ENCODE assay signal across 8 mouse cellular contexts in the genomic region with DNA sequence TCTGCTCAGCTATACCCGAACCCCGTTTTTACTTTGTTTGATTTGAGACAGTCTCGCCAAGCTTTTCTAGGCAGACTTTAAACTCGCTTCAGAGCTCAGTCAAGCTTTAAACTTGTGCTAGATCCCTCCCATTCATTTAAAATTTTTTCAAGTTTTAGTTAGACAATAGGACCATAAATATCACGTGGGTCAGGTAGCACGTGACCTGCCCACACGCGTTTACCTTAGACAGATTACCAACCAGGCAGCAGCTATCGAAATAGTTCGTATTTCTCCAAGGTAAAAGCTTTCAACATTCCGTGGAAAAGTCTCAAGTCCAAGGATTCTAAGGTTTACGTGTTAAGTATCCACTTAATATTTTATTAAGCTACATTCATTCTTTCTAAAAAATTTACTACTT. TPM values are rescaled to one million over a fixed set of nuclear protein-coding genes. Genes with fewer than 3 reads are reported as not detected.
DNase-seq lines count a peak whose midpoint lies in the region; ATAC-seq lines count a peak whose summit lies in the region.

No protein-coding gene starts in this region.

- no peaks in the 10 kb centered on the region for H3K4me1 ChIP-seq in stomach, embryonic 14.5 days (ENCODE audit: control insufficient read depth, insufficient read depth, low read length)

- H3K9ac ChIP-seq in stomach, embryonic 14.5 days (replicated peaks; ENCODE audit: low read depth, low read length): no peak overlapping the region

- 1% methylated on average over 12 of the region's 12 CpGs for WGBS in large intestine, adult 2 months
- 7% methylated on average over 12 of the region's 12 CpGs for WGBS in stomach, embryonic 14.5 days

- ATAC-seq in stomach, embryonic 14.5 days (ENCODE audit: insufficient number of reproducible peaks, insufficient read depth, low FRiP score, low read depth): peak; percentile 81

- intact Hi-C loops in heart, postnatal 14 days (cut with DNase I): no loop called here

- H3K9me3 ChIP-seq in stomach, embryonic 14.5 days (ENCODE audit: control insufficient read depth, low read depth, low read length): no peaks in the 10 kb centered on the region

- peak overlapping the region; percentile 16; the same call in 1 of the 2 replicates for H3K27ac ChIP-seq in stomach, embryonic 14.5 days (ENCODE audit: low read length)

- H3K27me3 ChIP-seq in stomach, embryonic 14.5 days (ENCODE audit: control insufficient read depth, insufficient read depth, low read length): no peaks in the 10 kb centered on the region

- no peaks in the 10 kb centered on the region for H3K36me3 ChIP-seq in stomach, embryonic 14.5 days (ENCODE audit: control insufficient read depth, insufficient read depth, low read length)

- peak overlapping the region; percentile 46 for H3K4me2 ChIP-seq in stomach, embryonic 14.5 days (replicated peaks; ENCODE audit: low read depth, low read length)

- DNase-seq in urinary bladder, postnatal 25 days (ENCODE audit: low spot score): peak; percentile 48
- DNase-seq in urinary bladder, postnatal 4 days (ENCODE audit: low spot score in 2 of 2): no peak
- DNase-seq in embryo, embryonic 9.5 days (ENCODE audit: extremely low spot score): peak; percentile 67
- peak; percentile 18 to 53 for DNase-seq in heart, postnatal 14 days
- peak; percentile 64 for DNase-seq in large intestine, adult 2 months (ENCODE audit: low read depth, low spot score)
- peak; percentile 95 for DNase-seq in mesoderm, embryonic 11.5 days (ENCODE audit: low read depth, low spot score)
- no peak for DNase-seq in cerebellum, adult 11 months

- H3K4me3 ChIP-seq in stomach, embryonic 14.5 days (ENCODE audit: low read depth, low read length): peak overlapping the region; percentile 48

RNA-seq across cellular contexts. Expression of a gene that starts 10.4 kb away (rescaled TPM):
- total RNA-seq in heart, postnatal 14 days (2021): 1 to 10 TPM; 6.3 to 7.9 TPM
- 4.2 and 9.5 TPM in 2 replicates for polyA plus RNA-seq in large intestine, adult 2 months (2012; rRNA removed)
- polyA plus RNA-seq in stomach, embryonic 14.5 days (2014; fragmentation: Nextera tagmentation; extraction: Ambion mirVana): 2.5 and 3.8 TPM in 2 replicates

RNA-seq across cellular contexts. Expression of a gene that starts 42.2 kb away (rescaled TPM):
- 10 to 100 TPM; 28.8 to 42.7 TPM for total RNA-seq in heart, postnatal 14 days (2021)
- polyA plus RNA-seq in large intestine, adult 2 months (2012; rRNA removed): 2.6 and 4.0 TPM in 2 replicates
- 14.7 and 15.3 TPM in 2 replicates for polyA plus RNA-seq in stomach, embryonic 14.5 days (2014; fragmentation: Nextera tagmentation; extraction: Ambion mirVana)

Comparison
In these comparisons a context has a peak if more than half of its experiments do, and no peak if none do; other contexts are left out.
1. DNase-seq: peak in urinary bladder, postnatal 25 days (single experiment), embryo, embryonic 9.5 days (single experiment), heart, postnatal 14 days (2 of 2), large intestine, adult 2 months (single experiment) and mesoderm, embryonic 11.5 days (single experiment); none in urinary bladder, postnatal 4 days (0 of 2) and cerebellum, adult 11 months (single experiment).